Mouse (Mus musculus) C2C12 (cell line): ENCODE data around the gene Uspl1. TPM values are rescaled to one million over a fixed set of nuclear protein-coding genes. Genes with fewer than 3 reads are reported as not detected.

Experiments
- H3K27me3 ChIP-seq: one replicate; pipeline ENCODE4 v1.6.1; 2011; ENCODE audit not compliant: control insufficient read depth, insufficient read depth, insufficient read length
- H3K36me3 ChIP-seq: one replicate; pipeline ENCODE4 v1.6.1; 2011; ENCODE audit not compliant: control insufficient read depth, insufficient read depth
- H3K4me3 ChIP-seq: one replicate; pipeline ENCODE4 v1.5.1; 2011; ENCODE audit warnings: mild to moderate bottlenecking, control low read depth; ENCODE audit not compliant: poor library complexity, insufficient read depth, severe bottlenecking
- H3K79me2 ChIP-seq: one replicate; pipeline ENCODE4 v1.6.1; 2011; ENCODE audit not compliant: control insufficient read depth, insufficient read depth
- H3K79me3 ChIP-seq: one replicate; pipeline ENCODE4 v1.6.1; 2011; ENCODE audit warnings: low read depth, control low read depth
- H3ac ChIP-seq: one replicate; pipeline ENCODE3; 2011; ENCODE audit warnings: low read depth; ENCODE audit not compliant: control insufficient read depth, insufficient read length
- CEBPB ChIP-seq: IDR thresholded peaks from one replicate; pipeline ENCODE4 v1.6.1; 2011; ENCODE audit warnings: low read depth, mild to moderate bottlenecking, control low read depth, moderate library complexity
- CTCF ChIP-seq: IDR thresholded peaks from one replicate; pipeline ENCODE4 v1.5.1; 2011; ENCODE audit not compliant: control insufficient read depth, insufficient read depth, insufficient read length
- FOSL1 ChIP-seq: IDR thresholded peaks from one replicate; pipeline ENCODE4 v1.8.0; 2011; ENCODE audit warnings: mild to moderate bottlenecking, low read length; ENCODE audit not compliant: poor library complexity, insufficient read depth, severe bottlenecking
- MAX ChIP-seq: IDR thresholded peaks from one replicate; pipeline ENCODE4 v1.6.1; 2011; ENCODE audit warnings: mild to moderate bottlenecking, control low read depth
- MYOD1 ChIP-seq: IDR thresholded peaks from one replicate; pipeline ENCODE4 v1.6.1; 2011; ENCODE audit warnings: low read depth; ENCODE audit not compliant: control insufficient read depth, insufficient read length
- MYOG ChIP-seq: IDR thresholded peaks from one replicate; pipeline ENCODE4 v1.6.1; 2011; ENCODE audit not compliant: control insufficient read depth, insufficient read length; ENCODE audit errors: extremely low read depth
- USF1 ChIP-seq: IDR thresholded peaks from one replicate; pipeline ENCODE4 v1.6.1; 2011; ENCODE audit warnings: low read depth, mild to moderate bottlenecking, control low read depth, moderate library complexity
- polyA plus RNA-seq: library from polyadenylated mRNA; unstranded; fragments of >200 nt; fragmentation: generic; extraction: Trizol; gene quantifications from one replicate; pipeline ENCODE4 v1.2.1, GENCODE M21; 2012; ENCODE audit warnings: missing spikeins

Uspl1 gene
- polyA plus RNA-seq, 1 experiment = 17.8 TPM

DNA sequence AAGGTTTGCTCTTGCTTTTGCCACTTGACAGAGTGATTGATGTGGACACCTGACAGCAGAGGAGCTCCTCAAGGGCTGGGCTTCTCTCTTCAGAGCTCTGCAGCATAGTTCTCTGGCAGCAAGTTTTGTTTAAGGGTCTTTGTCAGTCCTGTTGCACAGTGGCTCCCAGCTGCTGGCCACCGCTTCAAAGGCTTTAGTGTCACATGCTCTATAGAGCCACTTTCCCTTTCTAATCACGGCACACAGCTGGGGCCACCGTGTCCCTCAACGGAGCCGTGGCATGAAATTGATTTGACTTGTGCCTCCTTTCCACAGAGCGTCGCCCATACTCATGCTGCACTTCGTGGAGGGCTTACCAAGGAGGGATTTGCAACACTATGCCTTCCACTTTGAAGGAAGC lies 25.2 kb downstream of the Uspl1 start:
- Histone ChIP-seq H3K36me3 (peaks cover 84% of the 10 kb centered on the region), H3K4me3 (no peak overlapping the region), H3K79me3 (peaks cover 26% of the 10 kb centered on the region), H3K79me2 (peaks cover 43% of the 10 kb centered on the region), H3ac (no peak overlapping the region), H3K27me3 (no peaks in the 10 kb centered on the region)
- no peak for TF ChIP-seq FOSL1
- no peak for TF ChIP-seq USF1
- TF ChIP-seq MYOG = no peak
- no peak for TF ChIP-seq CEBPB
- TF ChIP-seq CTCF = no peak
- TF ChIP-seq MYOD1 = no peak
- no peak for TF ChIP-seq MAX

DNA sequence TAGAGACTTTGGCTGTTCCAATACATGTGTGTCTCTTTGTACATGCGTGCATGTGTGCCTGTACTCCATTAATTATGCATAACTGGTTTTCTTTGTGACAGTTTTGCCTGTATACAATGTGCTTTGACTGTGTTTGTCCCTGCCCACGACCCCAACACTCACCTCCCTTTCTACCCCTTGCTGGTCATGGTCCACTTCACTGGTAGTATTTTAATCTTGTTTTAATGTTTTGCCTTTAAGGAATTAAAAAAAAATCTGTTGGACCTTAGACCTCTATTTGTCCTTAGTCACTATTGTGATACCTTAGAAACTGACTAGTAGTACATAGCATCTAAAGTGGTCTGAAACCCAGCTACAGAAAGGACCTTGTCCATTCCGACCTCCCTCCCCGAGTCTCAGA lies 26.9 kb downstream of the Uspl1 start:
- Histone ChIP-seq H3K27me3 (no peaks in the 10 kb centered on the region), H3K4me3 (no peak overlapping the region), H3ac (no peak overlapping the region), H3K79me2 (peaks cover 28% of the 10 kb centered on the region), H3K36me3 (peaks cover 87% of the 10 kb centered on the region), H3K79me3 (peaks cover 18% of the 10 kb centered on the region)
- no peak for TF ChIP-seq MAX
- TF ChIP-seq FOSL1 = no peak
- no peak for TF ChIP-seq USF1

DNA sequence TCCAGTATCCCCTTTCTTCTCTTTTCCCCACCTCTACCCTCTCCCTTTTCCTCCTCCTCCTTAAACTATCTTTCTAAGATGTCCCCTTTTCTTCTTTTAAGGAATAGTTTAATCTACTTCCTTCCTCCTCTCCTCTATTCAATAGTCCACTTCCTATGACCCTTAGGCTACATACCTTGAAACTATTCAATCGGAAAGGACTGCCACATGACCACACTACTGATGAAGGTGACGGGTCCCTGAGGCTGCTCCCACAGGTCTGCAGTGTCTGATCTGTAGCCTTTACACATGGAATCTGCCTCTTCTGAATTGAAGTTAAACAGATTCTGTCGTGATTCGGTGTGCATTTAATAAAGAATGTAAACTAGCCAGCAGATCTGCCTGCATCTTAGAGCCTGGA lies 28.7 kb downstream of the Uspl1 start:
- Histone ChIP-seq H3K36me3 (peaks cover 81% of the 10 kb centered on the region), H3K4me3 (no peak overlapping the region)

DNA sequence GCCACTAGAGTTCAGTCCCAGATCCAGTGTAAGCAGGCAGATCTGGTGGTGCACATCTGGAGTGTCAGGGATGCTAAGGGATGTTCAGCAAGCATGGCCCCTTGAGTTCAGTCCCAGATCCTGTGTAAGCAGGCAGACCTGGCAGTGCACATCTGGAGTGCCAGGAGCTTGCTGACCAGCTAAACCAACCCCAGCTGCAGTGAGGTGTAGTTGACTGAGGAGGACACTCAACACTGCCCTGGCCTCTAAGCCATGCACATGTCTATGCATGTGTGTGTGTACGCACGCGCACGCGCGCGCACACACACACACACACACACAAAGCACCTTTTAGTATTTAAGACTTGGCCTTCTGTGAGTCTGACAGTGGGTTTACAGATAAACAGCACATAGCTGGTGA lies 31.4 kb downstream of the Uspl1 start:
- Histone ChIP-seq H3K79me2 (no peaks in the 10 kb centered on the region), H3K27me3 (no peaks in the 10 kb centered on the region), H3K36me3 (peaks cover 61% of the 10 kb centered on the region), H3ac (no peak overlapping the region), H3K4me3 (no peak overlapping the region), H3K79me3 (no peaks in the 10 kb centered on the region)
- TF ChIP-seq MYOD1 (no peak), USF1 (no peak), MYOG (no peak), CEBPB (no peak), MAX (no peak), CTCF (no peak), FOSL1 (no peak)

More for the DNA sequence above, 28.7 kb downstream of the Uspl1 start:
- Histone ChIP-seq H3ac (no peak overlapping the region), H3K79me2 (peaks cover 10% of the 10 kb centered on the region), H3K79me3 (peaks cover 7% of the 10 kb centered on the region), H3K27me3 (no peaks in the 10 kb centered on the region)
- TF ChIP-seq CEBPB (no peak), USF1 (no peak), MYOD1 (no peak), MAX (no peak), CTCF (no peak), MYOG (no peak), FOSL1 (no peak)

DNA sequence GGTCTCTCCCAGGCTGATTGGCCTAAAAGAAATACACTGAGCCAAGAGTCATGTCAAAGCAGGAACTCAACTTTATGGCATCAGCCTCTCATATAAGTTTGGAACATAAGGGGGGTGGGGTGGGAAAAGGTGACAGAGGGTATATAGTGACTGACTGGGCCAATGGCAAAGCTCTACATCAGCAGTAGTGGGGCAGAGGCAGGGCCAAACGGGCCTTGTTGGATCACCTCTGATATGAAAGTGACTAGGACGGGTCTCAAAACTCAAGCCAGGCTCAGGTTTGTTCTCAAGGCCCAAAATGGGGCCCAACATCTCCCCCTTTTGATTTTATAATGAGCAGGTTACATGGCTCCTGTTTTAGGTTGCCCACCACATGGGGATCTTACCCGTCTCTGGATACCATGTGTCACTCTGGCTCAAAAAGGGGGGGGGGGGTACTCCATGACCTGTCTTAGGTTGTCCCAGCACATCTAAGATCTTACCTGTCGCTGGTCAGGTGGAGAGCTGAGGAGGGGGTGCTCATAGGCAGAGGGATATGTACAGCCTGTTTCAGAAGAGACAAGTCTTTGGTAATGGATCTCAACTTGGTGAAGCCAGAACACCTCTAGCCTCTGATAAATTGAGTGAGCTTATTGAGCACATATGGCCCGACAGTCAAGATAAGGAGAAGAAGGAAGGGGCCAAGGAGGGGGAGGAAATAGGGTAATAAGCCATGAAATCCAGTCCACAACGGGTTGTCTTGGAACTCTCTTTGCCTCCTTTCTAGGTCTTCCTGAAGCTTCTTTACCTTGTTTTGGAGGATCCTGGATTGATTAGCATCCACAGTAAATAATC lies 33.6 kb downstream of the Uspl1 start:
- TF ChIP-seq CTCF (no peak), FOSL1 (no peak), CEBPB (no peak), MYOD1 (no peak), MYOG (no peak)
- Histone ChIP-seq H3K36me3 (peaks cover 40% of the 10 kb centered on the region), H3K27me3 (no peaks in the 10 kb centered on the region), H3ac (no peak overlapping the region), H3K79me2 (no peaks in the 10 kb centered on the region), H3K79me3 (no peaks in the 10 kb centered on the region), H3K4me3 (no peak overlapping the region)

DNA sequence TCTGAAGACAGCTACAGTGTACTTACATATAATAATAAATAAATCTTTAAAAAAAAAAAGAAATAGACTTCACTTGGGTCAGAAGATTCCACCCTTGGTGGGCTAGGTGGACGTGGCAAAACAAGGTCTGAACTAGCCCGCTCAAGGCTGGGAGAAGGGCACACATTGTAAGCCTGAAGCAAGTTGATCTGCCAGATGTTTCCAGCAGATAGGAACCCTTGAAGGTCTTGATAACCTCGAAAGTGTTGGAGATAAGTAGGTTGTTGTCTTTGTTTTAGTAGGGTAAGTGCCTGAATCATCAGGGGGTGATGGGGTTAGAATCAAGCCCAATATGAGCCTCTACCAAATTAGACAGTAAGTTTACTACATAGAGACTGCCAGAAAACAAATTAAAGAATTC lies 35.3 kb downstream of the Uspl1 start:
- no peak for TF ChIP-seq MYOG
- no peak for TF ChIP-seq MYOD1
- no peak for TF ChIP-seq FOSL1
- no peak for TF ChIP-seq CTCF
- TF ChIP-seq USF1 = no peak
- no peak for TF ChIP-seq CEBPB
- H3K27me3 ChIP-seq = no peaks in the 10 kb centered on the region
- H3K4me3 ChIP-seq = no peak overlapping the region
- H3ac ChIP-seq = no peak overlapping the region
- H3K79me3 ChIP-seq = no peaks in the 10 kb centered on the region
- H3K79me2 ChIP-seq = no peaks in the 10 kb centered on the region
- H3K36me3 ChIP-seq = peaks cover 22% of the 10 kb centered on the region
